Mouse (Mus musculus) E14TG2a.4 (cell line): ENCODE results near the gene Gm5244.

Experiments used
- CTCF ChIP-seq: conservative IDR thresholded peaks from 2 replicates; pipeline ENCODE4 v1.5.1; 2014; ENCODE audit warnings: low read length
- NANOG ChIP-seq: IDR thresholded peaks from 2 replicates; pipeline ENCODE4 v1.6.1; 2014; ENCODE audit warnings: borderline replicate concordance, low read length, mixed read lengths
- POU5F1 ChIP-seq: IDR thresholded peaks from 2 replicates; pipeline ENCODE4 v1.6.1; 2014; ENCODE audit warnings: low read length, borderline replicate concordance

DNA sequence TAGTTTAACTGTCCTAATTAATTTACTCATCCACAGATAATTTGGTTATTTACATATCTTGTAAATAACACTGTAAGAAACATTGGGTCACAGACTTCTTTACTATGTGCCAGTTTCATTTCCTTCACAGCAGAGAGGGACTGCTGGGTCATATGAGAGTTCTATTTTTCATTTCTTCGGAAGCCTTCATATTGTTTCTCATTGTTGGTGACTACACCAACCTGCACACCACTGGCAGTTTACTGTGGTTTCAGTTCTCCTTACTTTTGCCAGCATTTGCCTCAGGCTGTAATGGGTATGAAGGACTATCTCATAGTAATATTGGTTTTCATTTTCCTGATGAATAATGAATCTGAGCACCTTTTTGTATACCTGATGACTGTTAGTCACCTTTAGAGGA, 28.0 kb upstream of the Gm5244 start:
- TF ChIP-seq CTCF = no peak
- TF ChIP-seq POU5F1 = no peak
- TF ChIP-seq NANOG = no peak
